Mouse (Mus musculus): ENCODE data around the gene Dmap1.

The Dmap1 gene

DNA sequence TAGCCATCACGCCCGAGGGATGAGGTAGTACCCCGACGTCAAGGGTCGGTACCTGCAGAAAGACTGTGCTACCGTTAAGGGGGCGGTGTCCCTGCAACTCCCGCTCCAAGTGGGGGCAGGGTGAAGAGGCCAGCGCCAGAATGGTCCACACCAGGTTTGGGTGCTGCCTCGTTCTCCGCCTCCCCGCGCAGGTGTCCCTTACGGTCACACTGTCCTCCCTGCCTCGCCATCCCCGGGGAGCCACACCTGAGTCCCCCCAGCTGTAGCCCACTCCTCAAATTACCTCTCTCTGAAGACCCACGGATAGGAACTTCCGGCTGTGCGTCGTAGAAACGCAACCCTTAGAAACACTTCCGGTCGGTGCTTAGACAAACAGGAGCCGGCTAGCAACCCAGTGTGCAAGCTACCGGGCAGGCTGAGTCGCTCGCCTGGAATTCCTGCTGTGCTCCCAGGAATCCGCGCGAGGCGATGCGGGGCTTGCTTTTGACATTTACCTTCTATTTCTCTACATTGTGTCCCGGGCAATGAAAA lies at the start of gene Dmap1:
Gene Dmap1 (minus strand): TSS at position 343 of the 531 bp plus-strand sequence.
- DNase-seq = peak; percentile 83

DNA sequence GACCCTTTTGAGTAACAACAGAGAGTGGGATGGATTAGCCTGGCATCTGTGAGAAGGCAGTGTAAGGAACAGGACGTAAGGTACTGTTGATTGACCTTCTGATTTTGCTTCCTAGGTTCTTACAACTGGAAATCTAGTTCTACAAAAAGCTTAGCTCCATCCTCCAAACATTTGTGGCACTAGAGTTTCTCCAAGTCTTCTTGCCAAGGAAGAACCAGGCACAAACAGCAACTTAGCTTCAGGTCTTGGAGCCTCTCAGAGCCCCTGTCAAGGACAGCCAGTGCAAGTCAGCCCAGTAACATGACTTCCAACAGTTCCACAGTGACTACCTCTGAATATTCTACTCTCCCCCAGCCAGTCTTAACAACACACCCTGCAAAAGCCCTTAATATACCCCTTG lies 42.0 kb upstream of the Dmap1 start, which contains the start of gene Gm12845:
Gene Gm12845 (plus strand): TSS at position 301 of the 400 bp plus-strand sequence.
- no peak for DNase-seq

DNA sequence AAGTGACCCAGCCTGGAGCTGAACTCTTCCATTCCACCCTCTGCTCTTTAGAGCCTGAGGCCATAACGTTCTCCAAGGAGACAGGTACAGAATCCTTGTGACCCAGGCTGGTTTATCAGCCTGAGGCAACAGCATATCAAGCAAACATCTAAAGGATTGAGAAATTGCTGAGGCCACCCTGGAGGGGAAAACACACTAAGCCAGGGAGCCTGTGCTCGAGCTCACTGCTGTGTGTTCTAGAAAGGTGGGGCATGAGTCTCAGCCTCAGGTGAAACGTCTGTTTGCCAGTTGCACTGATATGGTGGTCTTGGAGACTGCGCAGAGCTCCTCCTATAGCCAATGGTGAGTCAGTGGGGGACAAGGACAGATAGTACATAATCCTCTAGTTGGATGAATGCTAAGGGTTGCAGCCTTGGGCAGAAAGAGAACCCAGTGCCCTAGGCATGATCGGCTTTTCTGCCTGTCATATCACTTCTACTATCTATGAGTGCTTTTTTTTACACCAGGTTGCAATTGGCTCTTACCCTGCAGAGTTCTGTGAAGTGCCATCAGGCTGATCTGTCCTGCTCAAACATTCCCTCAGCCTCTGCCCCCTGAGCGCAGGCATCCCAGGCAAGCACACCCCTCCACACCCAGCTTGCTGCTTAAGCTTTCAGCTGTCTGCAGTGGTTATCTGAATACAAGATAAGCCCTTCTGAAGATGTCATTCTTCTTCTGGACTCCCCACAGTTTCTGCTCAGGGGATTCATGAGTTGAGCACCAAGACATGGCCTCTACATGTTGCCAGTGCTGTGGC lies 31.4 kb upstream of the Dmap1 start:
- DNase-seq = no peak

DNA sequence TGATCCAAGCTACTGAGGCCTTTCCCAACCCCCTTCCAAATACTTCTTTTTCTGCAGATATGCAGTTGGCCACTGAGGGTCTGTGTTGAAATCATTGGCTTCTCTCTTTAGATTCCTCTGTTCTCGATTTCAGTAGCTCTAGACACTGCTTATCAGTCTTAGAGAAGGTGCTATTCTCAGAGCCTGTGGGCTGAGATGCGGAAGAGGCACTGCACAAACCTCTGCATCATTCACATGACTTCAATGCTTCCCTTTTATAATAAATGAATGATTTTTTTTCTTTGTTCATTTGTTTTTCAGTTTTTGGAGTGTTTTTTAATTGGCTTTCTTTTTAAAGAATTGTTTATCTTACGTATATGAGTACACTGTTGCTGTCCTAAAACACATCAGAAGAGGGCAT lies 30.2 kb upstream of the Dmap1 start:
- DNase-seq = no peak

DNA sequence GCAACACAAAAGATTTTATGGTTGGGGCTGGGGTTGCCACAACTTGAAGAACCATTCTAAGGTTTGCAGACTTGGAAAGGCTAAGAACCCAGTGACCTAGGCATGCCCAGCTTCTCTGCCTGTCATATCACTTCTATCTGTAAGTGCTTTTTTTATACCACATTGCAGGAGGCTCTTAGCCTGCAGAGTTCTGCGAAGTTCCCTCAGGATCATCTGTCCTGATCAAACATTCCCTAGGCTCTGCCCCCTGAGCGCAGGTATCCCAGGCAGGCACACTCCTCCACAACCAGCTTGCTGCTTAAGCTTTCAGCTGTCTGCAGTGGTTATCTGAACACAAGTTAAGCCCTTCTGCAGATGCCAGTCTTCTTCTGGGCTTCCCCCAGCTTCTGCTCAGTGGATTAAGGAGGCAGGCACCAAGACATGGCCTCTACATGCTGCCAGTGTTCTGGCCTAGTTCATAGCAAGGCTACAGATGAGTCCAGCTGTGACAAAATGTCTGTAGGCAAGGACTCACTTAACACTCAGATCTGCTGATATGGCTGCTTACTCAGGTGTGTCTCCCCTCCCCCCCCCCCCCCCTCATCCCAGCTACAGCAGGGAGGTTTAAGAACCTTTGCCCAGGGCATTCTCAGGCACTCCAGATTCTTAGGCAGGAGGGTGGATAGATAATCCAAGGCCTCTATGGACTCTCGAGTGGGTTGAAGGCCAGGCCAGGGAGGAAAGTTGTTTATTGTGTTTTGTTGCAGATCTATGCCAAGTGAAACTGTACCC lies 26.9 kb upstream of the Dmap1 start:
- DNase-seq = no peak

DNA sequence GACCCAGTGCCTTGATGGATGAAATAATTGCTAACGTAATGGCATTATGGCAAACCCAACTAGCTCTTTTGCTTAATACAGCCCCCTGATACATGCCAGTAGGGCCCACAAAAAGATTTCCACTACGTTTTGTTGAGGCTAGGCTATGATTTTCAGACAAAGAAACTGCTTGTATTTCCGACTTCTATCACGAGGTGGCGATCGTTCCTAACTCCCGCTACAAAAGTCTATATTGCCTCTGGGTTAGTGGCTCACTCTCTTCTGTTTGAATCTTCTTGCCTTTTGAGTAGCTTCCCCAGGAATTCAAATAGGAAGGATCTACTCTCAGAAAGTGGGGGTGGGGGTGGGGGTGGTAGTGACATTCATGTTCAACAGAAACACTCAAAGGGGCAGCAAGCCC lies 23.3 kb upstream of the Dmap1 start:
- DNase-seq = peak; percentile 63

DNA sequence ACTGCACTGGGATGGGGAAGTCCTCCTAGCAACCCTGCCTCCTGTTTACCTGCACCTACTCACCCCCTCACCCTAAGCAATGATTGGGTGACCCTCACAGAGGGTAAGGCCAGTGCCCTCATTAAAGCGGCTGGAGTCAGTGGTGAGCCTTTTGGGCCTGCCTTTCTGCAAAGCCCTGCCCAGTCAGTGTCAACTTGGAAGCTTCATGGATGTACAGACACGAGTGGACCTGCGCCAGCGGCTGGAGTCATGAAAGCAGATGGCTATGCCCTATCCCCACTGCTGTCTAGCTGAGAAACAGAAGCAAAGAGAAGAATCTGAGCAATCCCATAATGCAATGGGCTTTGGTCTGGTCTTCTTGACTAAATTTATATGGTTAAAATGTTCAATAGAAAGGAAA lies 4.3 kb upstream of the Dmap1 start:
- DNase-seq = no peak

DNA sequence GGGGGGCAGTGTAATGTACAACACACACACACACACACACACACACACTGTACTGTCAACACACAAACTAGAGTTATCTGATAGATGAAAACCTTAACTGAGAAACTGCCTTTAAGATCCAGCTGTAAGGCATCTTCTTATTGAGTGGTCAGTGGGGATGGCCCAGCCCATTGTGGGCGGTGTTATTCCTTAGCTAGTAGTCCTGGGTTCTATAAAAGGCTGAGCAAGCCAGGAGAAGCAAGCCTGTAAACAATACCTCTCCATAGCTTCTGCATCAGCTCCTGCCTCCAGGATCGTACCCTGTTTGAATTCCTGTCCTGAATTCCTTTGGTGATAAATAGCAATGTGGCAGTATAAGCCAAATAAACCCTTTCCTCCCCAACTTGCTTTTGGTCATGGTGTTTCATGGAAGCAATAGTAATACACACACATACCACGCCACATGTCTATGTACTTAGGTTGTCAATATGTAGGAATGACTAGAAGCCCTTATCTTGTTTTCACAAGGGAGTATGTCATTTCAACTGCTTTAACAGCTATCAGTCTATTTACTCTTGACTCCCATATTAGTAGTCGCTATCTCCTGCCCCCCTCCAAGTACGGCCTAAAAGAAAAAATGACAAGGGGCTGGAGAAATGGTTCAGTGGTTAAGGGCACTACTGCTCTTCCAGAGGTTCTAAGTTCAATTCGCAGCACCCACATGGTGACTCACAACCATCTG lies 1.1 kb upstream of the Dmap1 start:
- no peak for DNase-seq

DNA sequence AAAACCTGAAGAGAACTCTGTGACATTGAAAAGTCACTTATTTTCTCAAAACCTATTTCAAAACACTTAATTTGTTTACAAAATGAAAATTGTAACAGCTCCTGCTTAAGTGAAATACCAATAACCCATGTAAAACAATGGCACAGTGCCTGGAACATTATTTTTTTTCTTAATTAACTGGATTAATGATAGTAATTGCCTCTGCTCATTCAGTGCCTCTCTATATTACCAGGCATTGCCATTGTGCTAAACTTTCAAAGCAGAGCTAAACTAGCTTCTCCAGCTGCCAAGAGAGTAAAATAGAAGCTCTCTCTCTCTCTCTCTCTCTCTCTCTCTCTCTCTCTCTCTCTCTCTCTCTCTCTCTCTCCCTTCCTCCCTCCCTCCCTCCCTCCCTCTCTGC lies 390 bp upstream of the Dmap1 start:
- DNase-seq = no peak

DNA sequence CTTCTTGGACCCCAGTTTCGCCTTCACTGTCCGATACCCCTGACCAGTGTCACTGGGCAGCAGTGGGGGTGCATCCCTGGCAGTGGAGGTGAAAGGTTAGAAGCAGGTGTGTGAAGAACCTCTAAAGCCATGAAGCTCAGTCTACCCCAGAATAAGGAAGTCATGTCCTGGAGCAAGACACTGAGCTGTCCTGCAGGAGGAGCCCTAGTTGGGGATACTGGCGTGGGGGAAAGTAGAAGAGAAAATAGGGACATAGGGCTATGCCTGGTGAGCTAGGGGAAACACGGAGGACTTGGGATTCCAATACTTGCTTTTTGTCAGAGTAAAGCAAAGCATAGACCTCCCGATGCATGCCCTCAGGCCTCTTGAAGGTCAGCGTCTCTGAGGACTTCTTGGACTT lies 1.1 kb downstream of the Dmap1 start:
- DNase-seq = no peak

DNA sequence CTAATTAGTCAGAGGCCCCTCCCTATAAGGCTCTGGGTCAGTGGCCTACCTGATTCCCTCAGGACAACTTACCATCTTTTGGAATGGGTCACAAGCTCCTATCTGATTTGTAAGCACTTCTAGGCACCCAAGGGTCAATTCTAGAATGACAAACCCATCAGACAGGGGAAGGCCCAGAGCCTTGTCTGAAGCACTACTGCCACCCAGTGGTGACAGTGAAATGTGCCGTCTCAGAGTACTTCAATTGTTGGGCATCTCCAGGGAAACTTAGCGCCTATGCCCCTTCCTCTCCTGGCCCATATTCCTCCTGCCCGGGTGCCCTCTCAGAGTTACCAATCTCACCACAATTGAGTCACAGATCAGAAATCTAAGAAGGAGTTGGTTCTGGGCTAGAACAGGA lies 5.2 kb downstream of the Dmap1 start:
- peak; percentile 88 for DNase-seq

DNA sequence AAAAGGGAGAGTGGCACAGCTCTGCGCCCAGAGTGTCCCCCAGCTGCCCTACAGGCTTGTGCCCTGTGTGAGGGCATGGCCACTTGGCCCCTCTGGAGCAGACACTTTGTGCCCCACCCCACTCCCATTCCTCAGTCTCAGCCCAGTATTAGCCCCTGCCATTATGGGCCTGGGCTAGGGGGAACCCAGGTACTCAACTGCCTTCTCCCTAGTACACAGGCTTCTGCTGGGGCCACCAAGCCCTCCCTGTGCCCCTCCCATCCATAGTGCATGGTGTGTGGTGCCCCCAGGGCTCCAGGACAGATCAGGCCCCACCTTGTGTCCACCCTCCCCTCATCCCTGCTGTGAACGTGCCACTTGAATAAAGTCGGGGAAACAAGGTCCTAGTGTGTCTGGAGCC lies 8.2 kb downstream of the Dmap1 start:
- no peak for DNase-seq

DNA sequence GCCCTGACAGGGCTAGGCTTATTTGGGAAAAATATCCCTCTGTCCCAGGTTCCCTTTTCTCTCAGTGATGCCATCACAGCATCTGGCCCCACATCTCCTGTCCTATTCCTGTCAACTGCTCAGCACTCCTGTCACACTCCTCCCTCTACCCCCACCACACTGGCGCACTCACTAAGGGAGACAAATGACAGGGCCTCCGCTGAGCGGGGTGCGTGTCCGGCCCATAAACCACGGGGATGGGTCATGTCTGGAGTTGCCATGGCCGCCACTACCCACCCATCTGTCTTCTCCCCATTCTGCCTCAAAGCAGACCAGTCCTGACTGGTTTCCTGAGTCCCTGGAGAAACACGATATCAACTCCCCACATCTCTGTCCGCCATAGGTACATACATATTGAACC lies 10.0 kb downstream of the Dmap1 start:
- no peak for DNase-seq

DNA sequence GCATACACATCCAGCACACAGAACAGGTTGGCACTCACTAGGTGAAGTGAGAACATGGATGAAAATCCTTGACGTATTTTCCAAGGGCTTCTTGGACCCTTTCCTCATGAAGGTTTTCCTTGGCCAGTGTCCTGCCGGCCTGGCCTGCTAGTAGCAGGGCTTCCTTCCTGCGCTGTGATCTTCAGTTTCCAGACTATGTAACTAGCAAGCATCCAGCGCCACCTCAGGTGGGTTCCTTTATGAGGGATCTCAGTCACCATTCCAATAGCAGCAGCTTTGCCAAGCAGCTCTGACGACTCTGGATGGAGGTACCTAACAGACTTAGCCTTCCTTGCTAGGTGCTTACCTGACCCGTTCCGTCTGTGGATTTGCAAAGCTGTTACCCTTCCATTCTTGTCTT lies 12.2 kb downstream of the Dmap1 start:
- no peak for DNase-seq

DNA sequence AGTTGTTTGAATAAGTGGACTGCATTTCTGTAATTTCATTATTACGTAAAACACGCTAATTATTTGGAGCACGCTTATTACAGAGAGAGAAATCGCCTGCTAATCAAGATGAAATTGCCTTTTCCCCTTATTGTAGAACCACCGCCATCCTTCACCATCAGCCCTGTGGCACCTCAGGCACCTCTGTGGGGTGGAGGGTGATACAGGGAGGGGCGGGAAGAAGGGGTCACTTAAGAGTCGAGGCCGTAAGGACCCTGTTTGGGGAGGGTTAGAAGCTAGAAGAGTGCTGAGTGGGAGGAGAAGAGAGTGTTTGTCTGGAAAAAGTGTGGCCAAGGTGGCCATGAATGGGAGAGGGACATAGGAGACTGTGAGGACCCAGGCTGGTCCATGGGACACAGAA lies 16.0 kb downstream of the Dmap1 start:
- DNase-seq = no peak

DNA sequence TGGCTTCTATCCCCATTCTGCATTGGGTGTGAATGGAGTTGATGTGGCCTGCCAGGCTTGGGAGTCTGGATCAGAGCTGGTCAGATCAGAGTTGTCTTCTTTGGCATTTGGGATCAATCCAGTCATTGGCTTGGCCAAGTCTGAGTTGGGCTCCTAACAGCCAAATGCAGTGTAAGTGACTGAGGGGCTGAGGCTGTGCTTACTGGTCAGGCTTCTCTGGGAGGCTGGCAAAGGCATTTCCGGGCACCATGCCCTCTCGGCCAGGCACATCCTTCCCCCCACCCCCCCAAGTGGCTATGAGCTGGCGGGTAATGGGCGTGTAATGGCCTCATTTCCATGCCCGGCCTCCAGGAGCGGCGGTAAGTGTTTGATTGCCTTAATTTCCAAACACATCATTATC lies 16.5 kb downstream of the Dmap1 start:
- peak; percentile 31 for DNase-seq

DNA sequence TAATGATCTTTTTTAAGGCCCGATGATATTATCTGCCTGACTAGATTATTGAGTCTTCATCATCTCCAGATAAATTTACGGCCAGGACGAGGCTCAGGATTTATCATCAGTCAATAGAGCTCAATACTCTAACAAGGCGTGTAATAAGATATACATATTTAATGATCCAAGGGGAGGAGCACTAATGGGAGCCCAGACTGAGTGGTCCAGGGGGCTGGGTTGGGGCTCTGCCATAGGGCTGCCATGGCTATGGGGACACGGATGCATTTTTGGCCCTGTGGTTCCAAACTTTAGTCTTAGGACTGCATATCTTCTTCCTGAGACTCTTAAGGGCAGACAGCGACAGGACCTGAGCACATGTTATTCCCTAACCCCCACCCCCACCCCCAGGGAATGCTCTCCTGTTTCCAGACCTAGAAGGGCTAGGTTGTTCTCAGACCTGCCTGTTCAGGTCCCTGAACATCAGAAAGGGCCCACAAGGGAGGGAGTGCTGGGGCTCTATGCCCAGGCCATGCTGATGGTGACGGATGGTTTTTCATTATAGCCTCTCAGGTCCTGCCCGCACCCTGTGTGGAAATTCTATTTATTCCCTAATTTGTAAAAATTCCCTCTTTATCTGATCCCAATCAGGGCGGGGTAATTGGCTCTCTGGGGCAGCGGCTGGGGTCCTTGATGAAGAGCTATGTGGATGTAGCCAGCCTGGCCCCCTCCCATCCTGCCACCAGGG lies 17.5 kb downstream of the Dmap1 start:
- no peak for DNase-seq

DNA sequence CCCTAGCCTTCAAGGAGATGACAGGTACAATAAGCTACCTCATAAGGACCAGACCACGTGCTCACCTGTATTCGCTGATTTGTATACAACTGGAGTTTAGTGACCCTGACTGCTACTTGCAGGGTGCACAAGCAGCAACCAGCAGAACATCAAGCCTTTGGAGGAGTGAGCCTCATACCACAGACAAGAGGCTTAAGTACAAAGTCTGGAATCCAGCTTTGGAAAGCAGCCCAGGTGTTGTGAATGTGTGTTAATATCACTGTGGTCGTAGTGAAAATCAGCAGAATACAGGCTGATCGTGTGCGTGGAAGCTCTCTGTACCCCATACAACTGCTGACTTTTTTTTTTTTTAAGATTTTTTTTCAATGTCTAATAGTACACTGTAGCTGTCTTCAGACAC lies 22.1 kb downstream of the Dmap1 start:
- peak; percentile 37 for DNase-seq

DNA sequence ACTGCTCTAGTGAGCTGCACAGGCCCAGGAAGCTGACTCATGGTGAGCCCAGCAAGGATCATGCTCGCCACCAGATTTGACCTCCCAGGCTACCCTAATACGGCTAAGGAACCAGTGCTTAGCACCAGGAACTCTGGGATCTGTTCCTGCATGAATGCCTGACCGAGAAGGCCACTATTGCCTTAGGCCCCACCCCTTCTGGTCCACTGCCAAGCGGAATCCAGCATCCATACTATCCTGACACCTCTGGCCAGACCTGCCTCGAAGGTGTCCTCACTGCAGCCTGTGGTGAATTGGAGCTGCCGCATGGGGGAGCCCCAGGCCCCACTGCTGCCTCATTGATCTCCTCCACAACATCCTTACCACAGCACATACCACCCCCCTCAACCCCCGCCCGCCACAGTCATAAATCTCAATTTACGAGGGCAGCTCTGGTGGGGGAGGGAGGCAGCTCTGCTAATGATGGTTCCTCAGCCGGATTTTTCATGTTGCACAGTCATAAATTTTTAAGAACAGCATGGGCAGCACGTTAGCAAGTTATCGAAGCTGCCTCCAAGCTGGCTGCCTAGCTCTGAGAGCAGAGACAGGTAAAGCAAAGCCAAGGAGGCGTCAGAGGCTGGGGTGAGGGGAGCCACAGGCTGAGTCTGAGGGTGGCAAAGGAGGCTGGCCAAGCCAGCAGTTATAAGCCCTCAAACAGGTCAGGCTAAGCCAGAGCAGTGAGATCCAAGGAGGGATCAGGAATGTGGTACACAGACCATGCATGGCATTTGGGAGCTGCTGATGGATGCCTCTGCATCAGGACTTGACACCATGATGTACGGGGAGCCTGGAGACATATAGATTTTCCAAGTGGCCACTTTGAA lies 23.3 kb downstream of the Dmap1 start:
- DNase-seq = peak; percentile 24

DNA sequence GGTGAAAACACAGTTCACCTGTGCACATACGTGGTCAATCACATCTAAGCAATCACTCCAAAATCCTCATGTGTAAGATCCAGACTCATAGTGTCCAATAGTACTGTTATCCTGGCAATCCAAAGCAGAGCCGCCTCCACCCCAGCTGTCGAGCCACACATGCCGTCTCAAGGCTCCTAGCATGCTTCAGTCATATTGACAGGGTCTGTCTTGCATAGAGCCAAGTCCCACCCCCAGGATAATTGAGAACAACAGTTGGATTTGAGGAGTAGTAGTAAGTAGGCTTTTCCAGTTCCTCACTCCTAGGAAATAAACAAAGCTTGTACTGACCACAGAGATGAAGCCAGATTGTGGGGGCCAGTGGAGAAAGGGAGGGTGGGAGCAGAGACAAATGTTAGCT lies 24.4 kb downstream of the Dmap1 start:
- peak; percentile 18 for DNase-seq

DNA sequence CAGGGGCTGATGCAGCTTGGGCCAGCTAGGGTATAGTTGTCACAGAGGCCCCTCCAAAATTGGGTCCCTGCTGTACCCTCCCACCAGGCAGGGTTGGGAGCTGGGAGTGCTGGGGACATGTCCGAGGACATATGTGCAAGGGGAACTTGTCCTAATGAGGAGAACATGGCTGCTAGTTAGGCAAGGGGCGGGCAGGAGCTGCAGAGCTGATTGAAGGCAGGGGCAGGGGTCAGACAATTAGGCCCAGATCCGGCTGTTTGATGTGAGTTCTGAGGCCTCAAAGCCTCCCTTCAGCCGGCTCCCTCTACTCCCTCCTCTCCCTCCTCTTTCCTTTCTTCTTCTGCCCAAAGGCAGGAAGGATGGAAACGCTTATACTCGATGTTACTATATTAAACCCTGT lies 25.1 kb downstream of the Dmap1 start:
- no peak for DNase-seq

DNA sequence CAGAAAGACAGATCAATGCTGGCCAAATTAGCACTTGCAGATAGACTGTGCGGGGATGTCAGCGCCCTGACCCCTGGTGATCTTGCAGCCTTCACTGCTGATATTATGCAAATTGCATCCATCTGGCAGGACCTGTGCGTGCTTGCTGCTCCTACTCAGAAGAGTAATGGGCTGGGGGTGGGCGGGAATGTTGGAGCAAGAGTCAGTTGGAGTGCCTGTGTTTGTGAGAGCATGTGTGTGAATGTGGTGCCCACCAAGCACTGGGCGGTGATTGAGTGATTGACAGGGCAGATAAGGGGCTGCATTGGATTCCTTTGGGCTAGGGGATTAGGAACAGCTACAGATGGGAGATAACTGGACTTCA lies 26.6 kb downstream of the Dmap1 start:
- DNase-seq = no peak
